Mouse (Mus musculus) midbrain, embryonic 15.5 days (tissue): ENCODE measurements at regions not wholly inside any gene's neighbourhood (a gene's known extent, or its start where the extent isn't known, plus 50 kb on each side); places are given as distances from the start of the nearest gene placed in this dataset.
"Not testable (repeated sequence)": the region's sequence is repeated elsewhere in the genome, so short reads cannot be mapped to it uniquely, and the experiment has no call there.

ENCODE experiments used
- ATAC-seq: fragments of 200-750 bp; cut with Nextera tagmentation; replicated peaks from 2 replicates; pipeline ENCODE4 v1.8.0; 2017; ENCODE audit warnings: moderate TSS enrichment
- H3K27ac ChIP-seq: fragments of 300-500 bp; sonication (generic); 2 replicates; pipeline ENCODE4 v1.5.1; 2015; ENCODE audit warnings: mild to moderate bottlenecking, inconsistent platforms
- H3K27me3 ChIP-seq: fragments of 300-500 bp; sonication (generic); replicated peaks from 2 replicates; pipeline ENCODE4 v1.6.1; 2015; ENCODE audit warnings: inconsistent platforms
- H3K36me3 ChIP-seq: fragments of 300-500 bp; sonication (generic); replicated peaks from 2 replicates; pipeline ENCODE4 v1.6.1; 2015; ENCODE audit warnings: inconsistent platforms
- H3K4me1 ChIP-seq: fragments of 300-500 bp; sonication (generic); 2 replicates; pipeline ENCODE4 v1.6.1; 2015; ENCODE audit warnings: inconsistent platforms
- H3K4me2 ChIP-seq: fragments of 300-500 bp; sonication (generic); 2 replicates; pipeline ENCODE4 v1.6.1; 2015; ENCODE audit warnings: inconsistent platforms, mild to moderate bottlenecking, moderate library complexity
- H3K4me3 ChIP-seq: fragments of 300-500 bp; sonication (generic); 2 replicates; pipeline ENCODE4 v1.5.1; 2015; ENCODE audit warnings: mild to moderate bottlenecking, inconsistent platforms
- H3K9ac ChIP-seq: fragments of 300-500 bp; sonication (generic); 2 replicates; pipeline ENCODE4 v1.6.1; 2015; ENCODE audit warnings: mild to moderate bottlenecking, inconsistent platforms
- H3K9me3 ChIP-seq: fragments of 300-500 bp; sonication (generic); 2 replicates; pipeline ENCODE4 v1.6.1; 2016; ENCODE audit warnings: inconsistent platforms
- WGBS: fragments of 180-500 bp; shearing (Covaris S2); methylation state at CpG from one replicate; pipeline ENCODE4 v1.1.7; 2015; ENCODE audit warnings: mixed read lengths; 5-methylcytosine and 5-hydroxymethylcytosine counted together

DNA sequence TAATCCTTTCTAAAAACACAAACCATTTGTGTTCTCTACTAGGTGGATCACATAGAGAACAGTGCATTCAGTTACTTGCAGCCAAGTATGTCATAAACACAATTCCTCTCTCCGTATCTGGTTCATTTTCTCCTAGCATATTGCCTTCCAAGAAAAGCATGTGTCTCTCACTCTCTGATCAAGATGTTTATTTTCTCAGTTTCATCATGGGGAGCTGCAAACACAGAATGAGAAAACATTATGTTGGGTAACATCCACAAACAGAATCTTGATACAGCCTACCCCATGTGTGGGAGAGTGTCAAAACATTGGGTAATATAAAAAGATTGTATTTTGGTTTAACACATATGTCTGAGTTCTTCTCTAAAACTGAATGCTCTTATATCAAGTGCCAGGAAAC lies 2415.2 kb upstream of the Cdh20 start:
- Histone ChIP-seq H3K4me2 (no peak overlapping the region), H3K4me3 (no peak overlapping the region), H3K36me3 (no peaks in the 10 kb centered on the region), H3K9ac (no peak overlapping the region), H3K9me3 (no peaks in the 10 kb centered on the region), H3K27ac (no peak overlapping the region), H3K27me3 (no peaks in the 10 kb centered on the region), H3K4me1 (no peaks in the 10 kb centered on the region)
- 96% methylated on average over 1 of the region's 1 CpGs for WGBS
- no peak for ATAC-seq

DNA sequence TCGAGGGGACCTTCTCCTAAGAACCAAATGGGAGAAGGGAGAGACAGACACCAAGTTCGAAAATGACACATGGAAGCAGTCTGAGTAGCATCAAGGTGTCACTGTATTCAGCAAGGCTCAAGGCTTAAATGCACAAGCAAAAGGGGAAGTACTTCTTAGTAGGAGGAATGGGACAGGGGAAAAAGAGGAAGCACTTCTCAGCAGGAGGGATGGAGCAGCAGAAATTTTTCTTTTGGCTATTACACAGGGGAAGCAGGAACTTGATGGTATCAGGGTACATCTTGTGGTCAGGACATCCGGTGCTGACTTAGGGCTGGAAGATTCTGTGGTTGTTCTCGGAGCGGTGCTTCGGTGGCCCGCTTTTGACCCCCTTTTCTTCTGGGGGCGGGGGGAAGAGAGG lies 2410.4 kb upstream of the Cdh20 start:
- not testable (repeated sequence) for H3K27me3 ChIP-seq, H3K4me1 ChIP-seq, H3K4me3 ChIP-seq, H3K9ac ChIP-seq, H3K4me2 ChIP-seq, ATAC-seq, H3K27ac ChIP-seq, H3K9me3 ChIP-seq, H3K36me3 ChIP-seq
- WGBS, result 91% methylated on average over 8 of the region's 8 CpGs

DNA sequence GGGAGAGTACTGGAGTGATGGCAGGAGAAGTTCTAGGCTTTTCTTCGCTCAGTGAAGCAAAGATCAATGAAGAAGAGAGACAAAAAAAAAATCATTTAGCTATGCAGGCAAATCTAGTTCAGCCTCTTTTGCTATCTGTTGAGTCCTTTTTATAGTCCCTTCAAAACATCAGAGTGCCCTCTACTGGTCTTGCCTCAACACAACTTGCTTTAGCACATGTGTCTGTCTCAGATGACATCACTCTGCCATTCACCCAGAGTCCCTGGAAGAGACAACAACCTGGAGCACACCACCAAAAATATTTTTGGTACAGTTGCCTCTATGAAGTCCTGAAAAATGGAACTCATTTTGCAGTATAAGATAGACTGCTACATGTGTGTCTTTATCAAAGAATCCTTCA lies 2389.7 kb upstream of the Cdh20 start:
- no peak for ATAC-seq
- Histone ChIP-seq H3K4me1 (no peaks in the 10 kb centered on the region), H3K27ac (no peak overlapping the region), H3K36me3 (no peaks in the 10 kb centered on the region), H3K27me3 (no peaks in the 10 kb centered on the region), H3K9ac (no peak overlapping the region), H3K4me3 (no peak overlapping the region), H3K4me2 (no peak overlapping the region), H3K9me3 (no peaks in the 10 kb centered on the region)
- 54% methylated on average over 1 of the region's 1 CpGs for WGBS
